Comparison of ENCODE assay signal across 8 mouse cellular contexts in the genomic region with DNA sequence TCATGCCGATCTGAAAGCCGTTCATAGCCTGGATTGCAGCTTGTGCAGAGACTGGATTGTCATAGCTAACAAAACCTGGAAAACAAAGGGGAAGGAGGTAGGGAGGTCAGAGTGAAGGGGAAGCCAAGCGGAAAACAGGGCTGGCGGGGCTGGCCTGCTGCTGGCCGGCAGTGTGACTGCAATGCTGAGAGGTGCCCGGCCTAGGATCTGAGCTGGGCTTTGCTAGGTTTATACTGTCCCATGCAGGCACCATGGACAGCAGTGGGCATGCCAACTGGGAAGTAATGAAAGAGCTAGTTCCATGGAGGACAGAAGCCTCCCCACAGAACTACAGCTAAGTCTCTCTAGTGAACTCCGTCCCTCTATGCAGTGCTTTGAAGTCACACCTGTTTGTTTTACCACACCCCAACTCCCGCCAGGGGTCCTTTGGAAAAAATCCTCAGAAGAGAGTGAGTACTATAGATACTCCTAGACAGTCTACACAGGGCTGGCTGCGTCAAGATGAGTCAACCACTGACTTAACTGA.
DNase-seq lines count a peak whose midpoint lies in the region; ATAC-seq and TF ChIP-seq lines count a peak whose summit lies in the region.

No protein-coding gene starts in this region.

- no peaks in the 10 kb centered on the region for H3K9me3 ChIP-seq in forebrain, embryonic 11.5 days (ENCODE audit: control insufficient read depth, low read length)
- H3K9me3 ChIP-seq in kidney, embryonic 14.5 days (ENCODE audit: control insufficient read depth, low read length), result no peaks in the 10 kb centered on the region

- H3K9ac ChIP-seq in forebrain, embryonic 11.5 days (ENCODE audit: low read length), result peak overlapping the region; percentile 43; the same call in 1 of the 2 replicates
- H3K9ac ChIP-seq in kidney, embryonic 14.5 days (ENCODE audit: low read depth, low read length), result peak overlapping the region; percentile 1; the same call in 1 of the 2 replicates

- ATAC-seq in forebrain, embryonic 11.5 days (replicated peaks; ENCODE audit: low FRiP score), result peak; percentile 92
- ATAC-seq in kidney, embryonic 14.5 days (ENCODE audit: low FRiP score, low TSS enrichment), result peak; percentile 89

- no peaks in the 10 kb centered on the region for H3K36me3 ChIP-seq in forebrain, embryonic 11.5 days (ENCODE audit: control insufficient read depth, insufficient read depth, low read length)
- H3K36me3 ChIP-seq in kidney, embryonic 14.5 days (ENCODE audit: control insufficient read depth, insufficient read depth, low read length), result no peaks in the 10 kb centered on the region

- H3K4me3 ChIP-seq in forebrain, embryonic 11.5 days (ENCODE audit: low read depth, low read length), result no peak overlapping the region
- H3K4me3 ChIP-seq in kidney, embryonic 14.5 days (ENCODE audit: low read length), result no peak overlapping the region
- H3K4me3 ChIP-seq in olfactory bulb, adult 2 months (ENCODE audit: insufficient read depth, low read depth, low read length), result no peak overlapping the region

- peak overlapping the region; percentile 9; the same call in 1 of the 2 replicates for H3K4me2 ChIP-seq in forebrain, embryonic 11.5 days (ENCODE audit: low read depth, low read length, severe bottlenecking)
- H3K4me2 ChIP-seq in kidney, embryonic 14.5 days (replicated peaks; ENCODE audit: low read depth, low read length), result no peak overlapping the region

- H3K27me3 ChIP-seq in forebrain, embryonic 11.5 days (ENCODE audit: control insufficient read depth, insufficient read depth, low read length), result no peaks in the 10 kb centered on the region
- H3K27me3 ChIP-seq in kidney, embryonic 14.5 days (ENCODE audit: control insufficient read depth, insufficient read depth, low read length), result no peaks in the 10 kb centered on the region

- no peak for TF ChIP-seq POLR2A in olfactory bulb, adult 2 months (IDR thresholded peaks at IDR 0.05; ENCODE audit: insufficient read depth, low read depth, low read length)

- peaks cover 10% of the 10 kb centered on the region; the same call in 1 of the 2 replicates for H3K4me1 ChIP-seq in forebrain, embryonic 11.5 days (replicated peaks; ENCODE audit: control insufficient read depth, insufficient read depth, low read length)
- 0 out of 2 replicates have a peak, but pooled peaks cover 6% of the 10 kb centered on the region for H3K4me1 ChIP-seq in kidney, embryonic 14.5 days (ENCODE audit: control insufficient read depth, insufficient read depth, low read length)
- H3K4me1 ChIP-seq in olfactory bulb, adult 2 months (ENCODE audit: control insufficient read depth, insufficient read depth, low read length), result peaks cover 10% of the 10 kb centered on the region

- DNase-seq in thymus, postnatal 0 days (ENCODE audit: low spot score), result peak; percentile 30
- DNase-seq in thymus, postnatal 36 days, result no peak
- peak; percentile 80 for DNase-seq in forebrain, embryonic 11.5 days (ENCODE audit: low spot score)
- no peak for DNase-seq in layer of hippocampus, adult 8-10 months (ENCODE audit: low spot score in 2 of 2)
- DNase-seq in gastrocnemius, postnatal 10 days, result no peak
- no peak for DNase-seq in thymus, postnatal 25 days

- TF ChIP-seq CTCF in olfactory bulb, adult 2 months (IDR thresholded peaks at IDR 0.05; ENCODE audit: insufficient read depth, low read depth, low read length), result no peak

- H3K27ac ChIP-seq in forebrain, embryonic 11.5 days (ENCODE audit: low read depth, low read length), result peak overlapping the region; percentile 89
- H3K27ac ChIP-seq in kidney, embryonic 14.5 days (ENCODE audit: low read depth, low read length), result no peak overlapping the region
- H3K27ac ChIP-seq in olfactory bulb, adult 2 months (ENCODE audit: insufficient read depth, low read depth, low read length), result peak overlapping the region; percentile 77

- 19% methylated on average over 9 of the region's 9 CpGs for WGBS in forebrain, embryonic 11.5 days
- WGBS in kidney, embryonic 14.5 days, result 29% methylated on average over 9 of the region's 9 CpGs
- 27% methylated on average over 9 of the region's 9 CpGs for WGBS in olfactory bulb, adult 2 months

Comparison
In these comparisons a context has a peak if more than half of its experiments do, and no peak if none do; other contexts are left out.
1. DNase-seq: peak in thymus, postnatal 0 days (single experiment) and forebrain, embryonic 11.5 days (single experiment); none in thymus, postnatal 36 days (0 of 2), layer of hippocampus, adult 8-10 months (0 of 2), gastrocnemius, postnatal 10 days (single experiment) and thymus, postnatal 25 days (single experiment).